Mouse (Mus musculus) lung, postnatal 10 days (tissue): ENCODE measurements at regions not wholly inside any gene's neighbourhood (a gene's known extent, or its start where the extent isn't known, plus 50 kb on each side); places are given as distances from the start of the nearest gene placed in this dataset.

Experiments used
- DNase-seq: peaks from one replicate; pipeline ENCODE4 v3.0.0; 2021

DNA sequence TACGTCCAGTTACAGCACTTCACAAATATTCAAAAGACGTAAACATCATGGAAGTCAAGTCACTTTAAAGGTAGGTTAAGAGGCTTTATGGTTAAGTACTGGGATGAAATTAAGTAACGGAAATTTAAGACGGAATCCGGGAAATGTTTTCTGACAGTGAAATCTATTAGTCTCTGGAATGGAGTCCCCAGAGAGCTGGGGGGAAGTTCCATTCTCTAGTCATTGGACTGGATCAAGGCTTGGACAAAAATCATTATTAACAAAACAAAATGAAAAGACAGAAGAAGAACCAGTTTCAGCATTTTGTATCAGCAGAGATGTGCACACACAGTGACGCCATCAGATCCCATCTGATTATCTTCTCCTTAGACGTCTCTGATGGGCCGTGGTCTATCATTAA, 337.8 kb upstream of the Pmfbp1 start:
- no peak for DNase-seq

DNA sequence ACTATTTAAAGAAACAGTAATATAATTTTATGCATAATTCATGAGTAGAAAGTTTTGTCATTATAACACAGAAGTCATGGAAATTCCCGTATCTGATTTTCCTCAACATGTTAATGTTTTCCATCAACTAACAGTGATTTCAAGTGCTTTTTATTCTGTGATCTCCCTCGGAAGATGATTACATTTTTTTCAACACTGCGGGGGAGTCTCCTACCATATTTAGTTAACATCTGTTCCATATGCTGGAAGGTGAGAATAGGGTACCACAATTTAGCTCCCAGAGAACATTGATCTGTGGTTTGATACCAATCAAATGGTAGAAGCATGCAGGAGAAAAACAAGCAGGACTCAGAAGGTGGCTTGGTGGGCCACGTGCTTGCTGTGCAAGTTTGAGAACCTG, 321.1 kb upstream of the Pmfbp1 start:
- DNase-seq, result no peak

DNA sequence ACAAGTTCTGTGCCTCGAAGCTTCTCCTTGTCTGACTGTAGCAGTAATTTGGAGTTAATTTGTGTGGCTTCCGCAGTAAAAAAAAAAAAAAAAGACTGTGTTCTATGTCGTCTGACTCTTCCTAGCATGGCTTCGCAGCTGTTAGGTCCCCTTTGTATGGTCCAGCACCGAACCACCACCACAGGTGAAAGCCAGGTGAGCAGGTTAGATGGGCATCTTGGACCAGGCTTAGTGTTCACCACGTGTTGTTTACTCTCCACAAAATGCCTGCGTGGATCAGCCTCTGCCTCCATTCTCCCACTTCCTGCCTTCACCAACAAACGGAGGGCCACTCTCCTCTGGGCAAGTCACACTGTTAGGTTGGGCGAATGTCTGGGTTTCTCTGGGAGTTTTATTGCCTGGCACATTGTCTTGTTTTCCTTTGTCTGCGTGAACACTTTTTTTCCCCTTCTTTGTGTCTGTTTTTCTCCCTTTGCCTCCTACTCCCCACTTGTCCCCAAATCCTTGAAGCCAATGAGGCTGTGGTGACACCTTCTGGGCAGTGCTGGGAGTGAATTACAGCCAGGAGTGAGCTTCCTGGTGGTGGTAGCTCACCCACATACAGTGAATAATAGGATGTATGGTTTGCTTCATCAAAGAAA, 308.1 kb upstream of the Pmfbp1 start:
- peak; percentile 88 for DNase-seq

DNA sequence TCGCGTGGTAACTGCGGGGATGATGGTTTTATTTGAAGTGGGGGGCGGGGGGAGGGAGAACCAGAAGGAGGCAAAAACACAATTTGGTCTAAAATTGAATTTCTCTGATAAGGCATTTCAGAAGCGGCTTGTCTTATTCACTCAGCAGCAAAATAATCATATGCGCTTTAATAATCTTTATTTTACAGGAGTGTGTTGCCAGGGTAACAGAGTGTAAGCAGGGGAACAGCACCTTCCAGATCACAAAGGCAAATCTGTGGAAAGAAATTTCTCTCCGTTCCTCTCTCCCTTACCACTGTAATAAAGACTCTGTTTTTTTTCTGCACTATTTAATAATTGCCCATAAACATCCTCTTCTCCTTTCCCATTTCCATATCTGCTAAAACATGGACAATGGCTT, 306.2 kb upstream of the Pmfbp1 start:
- DNase-seq, result no peak

DNA sequence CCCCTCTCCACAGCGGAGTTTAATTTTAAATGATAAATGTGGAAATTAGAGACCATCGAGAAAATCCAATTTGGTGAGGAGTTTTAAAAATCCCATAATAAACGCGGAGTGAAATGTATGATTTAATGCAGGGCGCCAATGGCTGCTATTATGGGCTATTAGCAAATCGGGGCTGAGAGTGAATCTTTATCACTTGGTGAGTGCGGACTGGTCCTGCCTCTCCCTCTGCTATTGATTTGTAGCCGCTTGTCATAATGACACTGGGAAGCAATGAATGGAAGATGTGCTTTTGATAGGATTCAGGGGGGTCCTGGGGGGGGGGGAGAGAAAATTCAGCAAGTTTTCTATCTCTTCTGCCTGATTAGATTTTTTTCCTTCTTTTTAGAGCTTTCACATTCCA, 279.6 kb upstream of the Pmfbp1 start:
- DNase-seq, result no peak

DNA sequence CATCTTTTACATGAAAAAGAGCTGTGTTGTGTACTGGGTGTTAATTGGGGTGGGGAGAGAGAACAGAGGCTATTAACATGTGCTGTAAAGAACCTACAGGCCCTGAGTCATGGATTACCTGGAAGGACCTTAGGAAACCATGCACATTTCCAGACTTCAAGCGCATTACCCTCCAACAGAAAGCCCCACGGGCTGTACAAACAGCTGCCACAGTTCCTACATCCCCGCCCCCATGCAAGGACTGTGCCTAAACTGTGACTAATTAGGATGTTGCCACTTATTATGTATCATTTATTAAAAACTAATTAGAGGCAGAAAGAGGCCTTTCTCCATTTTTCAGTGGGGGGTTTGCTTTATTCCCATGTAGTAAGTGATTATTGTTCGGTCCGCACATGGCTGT, 277.5 kb upstream of the Pmfbp1 start:
- no peak for DNase-seq

DNA sequence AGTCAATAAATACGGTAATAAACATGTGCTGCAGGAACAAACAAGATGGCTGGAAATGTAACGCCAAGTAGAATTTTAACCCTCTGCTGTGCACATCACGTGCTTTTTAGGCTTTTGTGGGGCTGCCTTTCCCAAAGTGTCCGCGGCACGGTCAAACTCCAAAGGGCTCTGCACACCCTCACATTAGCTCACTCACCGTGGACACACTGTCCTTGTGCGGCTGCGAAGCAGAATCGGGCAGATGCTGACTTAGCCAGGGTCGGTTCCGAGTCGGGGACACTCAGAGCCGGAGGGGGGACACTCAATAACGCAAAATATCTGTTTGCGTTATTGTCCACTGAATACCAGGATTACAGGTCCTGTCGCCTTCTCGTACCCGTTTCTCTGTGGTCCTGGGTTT, 276.5 kb upstream of the Pmfbp1 start:
- no peak for DNase-seq

DNA sequence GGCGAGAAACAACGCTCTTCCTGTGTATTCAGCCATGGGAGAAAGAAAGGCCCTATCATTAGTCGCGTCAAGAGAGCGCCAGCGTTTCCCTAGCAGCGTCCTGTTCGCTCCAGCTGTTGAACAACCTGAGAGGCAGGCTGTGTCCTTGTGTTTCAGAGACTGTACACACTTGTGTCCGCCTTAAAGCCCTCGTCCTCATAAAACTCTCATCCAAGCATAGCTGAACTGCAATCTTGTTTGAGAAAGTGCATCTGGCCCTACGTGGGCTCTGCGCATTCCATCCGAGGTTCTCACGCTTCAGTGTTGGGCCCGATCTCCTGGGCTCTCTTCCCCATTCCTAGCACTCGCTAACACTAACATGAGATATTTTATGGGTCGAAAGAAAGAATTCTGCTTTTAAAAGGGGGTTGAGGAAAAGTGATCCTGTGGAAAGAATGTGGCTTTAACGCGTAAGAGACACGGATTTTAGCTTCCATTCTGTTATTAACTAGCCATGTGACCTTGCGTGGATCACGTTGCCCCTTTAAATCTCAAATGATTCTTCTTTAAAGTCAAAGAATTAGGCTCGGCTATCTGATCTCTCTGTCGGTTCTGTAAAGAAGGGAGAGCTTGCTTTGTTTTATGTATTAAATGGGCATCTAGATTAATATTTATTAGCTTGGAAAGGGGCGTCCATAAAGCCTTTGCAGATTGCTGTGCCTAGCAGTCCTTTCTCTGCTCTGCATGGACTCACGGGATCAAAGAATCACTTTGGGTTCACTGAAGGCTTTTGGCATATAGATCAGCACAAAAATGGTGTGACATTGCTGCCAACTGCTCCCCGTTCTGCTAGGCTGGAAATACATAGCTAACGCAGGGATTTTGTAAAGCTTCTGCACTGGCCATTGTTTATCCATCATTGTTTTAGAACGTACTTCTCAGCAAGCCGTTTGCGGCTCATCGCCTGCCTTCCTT, 261.3 kb upstream of the Pmfbp1 start:
- no peak for DNase-seq

DNA sequence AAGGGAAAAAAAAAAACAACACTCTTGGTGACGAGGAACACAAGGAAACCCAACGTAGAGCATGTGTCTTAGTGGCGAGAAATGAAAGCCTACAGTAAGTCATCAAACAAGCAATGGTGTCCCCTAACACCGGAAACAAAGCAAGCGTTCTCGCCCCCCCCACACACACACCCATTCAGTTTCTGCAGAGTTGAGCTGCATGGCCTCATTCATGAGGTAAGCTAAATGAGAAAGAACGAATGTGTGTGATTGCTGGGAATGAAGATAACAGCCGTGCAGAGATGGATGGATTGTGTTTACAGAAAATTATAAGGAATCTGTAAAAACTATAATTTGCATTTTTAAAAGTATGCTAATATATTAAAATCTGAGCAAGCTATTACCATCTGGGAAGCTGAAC, 248.3 kb upstream of the Pmfbp1 start:
- DNase-seq, result no peak

DNA sequence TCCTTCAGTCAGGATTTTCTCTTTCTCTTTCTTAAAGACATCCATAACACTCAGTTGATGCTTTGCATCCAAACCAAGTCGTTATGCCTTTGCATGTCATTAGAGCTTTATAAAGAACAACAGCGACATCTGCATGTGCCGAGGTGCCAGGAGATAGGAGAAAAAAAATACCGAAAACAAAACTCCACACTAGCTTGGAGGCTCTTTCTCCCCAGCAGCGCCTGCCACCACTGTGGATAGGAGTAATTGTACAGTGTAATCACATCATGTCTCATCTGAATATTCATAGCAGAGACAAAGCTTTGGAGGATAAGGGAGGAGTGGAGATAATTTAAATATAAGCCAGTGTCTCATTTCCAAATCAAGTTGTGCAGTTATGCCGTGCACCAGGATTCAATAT, 246.0 kb upstream of the Pmfbp1 start:
- DNase-seq, result no peak

DNA sequence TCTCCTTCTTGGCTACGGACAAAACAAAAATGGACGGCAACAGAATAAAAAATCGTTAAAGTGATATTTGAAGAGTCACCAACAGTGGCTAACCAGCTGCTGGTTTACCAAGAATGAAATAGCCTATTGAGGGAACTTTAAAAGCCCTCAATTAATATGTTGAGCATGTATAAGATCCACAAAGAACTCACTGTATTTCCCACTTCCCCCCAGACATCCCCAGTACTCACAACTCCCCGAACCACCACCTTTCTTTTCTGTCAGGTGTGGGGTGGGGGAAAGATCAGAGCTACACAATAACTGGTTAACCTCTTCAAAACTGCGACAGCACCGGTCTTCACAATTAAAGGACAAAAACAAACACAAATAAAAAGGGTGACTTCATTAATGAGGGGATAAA, 245.5 kb upstream of the Pmfbp1 start:
- DNase-seq, result no peak

DNA sequence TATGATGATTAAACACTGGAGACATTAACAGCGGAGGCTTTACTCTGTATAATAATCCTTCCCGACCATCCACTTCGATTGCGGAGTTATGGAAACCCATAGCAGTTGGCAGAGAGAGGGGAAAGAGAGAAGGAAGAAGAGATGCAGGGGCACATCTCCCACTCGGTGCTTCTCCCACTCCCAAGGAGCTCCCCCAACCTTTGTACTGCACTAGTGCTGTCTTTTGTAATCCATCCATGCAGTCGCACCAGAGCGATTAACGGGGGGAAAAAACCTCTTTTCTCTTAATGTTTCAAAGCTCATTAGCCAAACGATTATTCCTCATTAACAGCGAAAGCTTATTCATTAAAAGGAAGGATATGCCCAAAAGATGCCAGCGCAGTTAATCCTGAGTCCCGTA, 244.6 kb upstream of the Pmfbp1 start:
- DNase-seq, result no peak

DNA sequence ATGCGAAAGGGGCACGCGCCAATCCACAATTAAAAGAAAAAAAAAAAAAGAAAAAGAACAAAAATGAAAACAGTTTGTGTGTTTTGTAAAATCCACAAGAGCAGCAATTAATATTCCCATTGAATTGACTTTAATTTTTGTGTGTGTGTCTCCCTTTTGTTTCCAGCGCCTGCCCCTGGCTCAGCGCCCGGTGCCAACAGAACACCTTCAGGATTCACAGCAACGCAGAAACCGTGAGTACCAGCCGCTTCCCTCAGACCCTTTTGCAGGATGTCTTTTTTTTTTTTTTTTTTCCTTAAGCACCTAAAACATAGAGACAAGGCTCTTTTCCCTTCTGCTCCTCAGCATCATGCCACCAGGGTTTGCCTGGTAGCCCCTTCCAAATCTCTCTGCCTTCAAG, 244.1 kb upstream of the Pmfbp1 start:
- DNase-seq, result no peak

DNA sequence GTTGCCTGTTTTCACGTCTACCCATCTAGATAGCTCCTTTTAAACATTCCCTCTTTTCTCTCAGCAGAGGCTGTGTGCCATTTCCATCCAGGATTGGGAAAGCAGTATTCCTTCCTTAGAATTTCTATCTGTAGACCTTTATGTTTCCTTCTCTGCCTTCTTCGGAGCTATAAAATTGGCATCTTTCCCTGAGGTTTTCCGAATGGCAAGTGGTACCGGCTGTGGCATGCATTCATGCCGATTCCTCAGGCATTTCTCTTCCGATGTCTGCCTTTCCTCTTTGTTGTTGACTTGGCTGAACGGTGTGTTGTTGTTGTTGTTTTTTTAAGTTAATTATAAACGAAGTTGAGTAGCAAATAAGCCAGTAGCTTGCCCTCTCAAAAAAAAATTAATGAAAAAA, 243.3 kb upstream of the Pmfbp1 start:
- DNase-seq, result no peak

DNA sequence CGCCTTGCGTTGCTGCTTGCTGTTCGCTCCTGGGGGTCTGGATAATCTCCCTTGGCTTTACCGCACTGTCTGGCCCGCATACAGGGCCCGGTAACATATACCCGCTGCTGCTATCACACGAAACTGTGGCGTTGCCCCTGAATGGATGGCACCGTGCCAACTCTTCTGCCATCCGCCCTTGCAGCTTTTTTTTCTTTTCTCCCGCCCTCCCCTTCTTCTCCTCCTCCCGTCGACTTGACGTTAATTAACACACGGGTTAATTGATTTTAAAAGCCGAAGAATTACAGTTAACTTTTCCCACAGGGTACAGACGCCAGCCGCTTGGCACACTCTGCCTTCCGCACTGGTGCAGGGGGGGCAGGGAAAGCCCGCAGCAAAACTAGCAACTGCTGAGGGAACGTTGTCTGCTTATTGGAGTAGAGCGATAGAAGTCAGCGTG, 242.4 kb upstream of the Pmfbp1 start:
- DNase-seq, result peak; percentile 5

DNA sequence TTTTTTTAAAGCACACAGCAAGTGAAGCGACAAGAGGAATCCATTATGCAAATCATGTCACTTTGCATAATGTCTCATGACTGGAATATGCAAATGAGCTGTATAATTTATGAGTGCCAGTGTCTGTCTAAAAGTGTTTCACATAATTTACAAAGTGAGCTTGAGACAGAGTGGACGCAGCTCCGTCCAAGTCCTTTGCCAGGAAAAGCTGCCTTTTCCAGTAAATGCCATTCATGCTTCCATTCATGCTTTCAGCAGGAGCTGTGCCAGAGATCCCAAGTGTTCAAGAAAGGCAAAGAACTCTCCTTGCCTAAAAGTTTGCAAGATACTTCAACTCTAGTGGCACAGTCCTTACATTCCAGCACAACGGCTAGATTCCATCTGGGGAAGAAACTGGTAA, 241.4 kb upstream of the Pmfbp1 start:
- DNase-seq, result peak; percentile 12

DNA sequence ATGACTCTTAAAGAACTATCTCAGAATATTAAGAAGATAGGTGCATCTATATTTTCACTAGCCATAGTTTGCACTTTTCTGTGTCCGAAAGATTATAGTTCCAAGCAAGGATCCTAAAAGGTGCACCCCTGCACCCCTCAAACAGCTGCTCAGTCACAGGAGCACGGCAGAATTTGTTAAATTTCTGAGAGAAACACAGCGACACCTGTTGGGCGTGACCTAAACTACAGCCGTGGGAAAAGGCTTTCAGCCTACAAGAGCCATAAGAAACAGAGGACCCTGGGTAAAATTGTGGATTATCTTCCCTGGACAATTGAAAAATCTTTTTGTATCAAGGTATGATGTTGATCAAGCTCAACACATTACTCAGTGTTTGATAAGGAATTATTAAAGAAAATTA, 214.7 kb upstream of the Pmfbp1 start:
- peak; percentile 38 for DNase-seq

DNA sequence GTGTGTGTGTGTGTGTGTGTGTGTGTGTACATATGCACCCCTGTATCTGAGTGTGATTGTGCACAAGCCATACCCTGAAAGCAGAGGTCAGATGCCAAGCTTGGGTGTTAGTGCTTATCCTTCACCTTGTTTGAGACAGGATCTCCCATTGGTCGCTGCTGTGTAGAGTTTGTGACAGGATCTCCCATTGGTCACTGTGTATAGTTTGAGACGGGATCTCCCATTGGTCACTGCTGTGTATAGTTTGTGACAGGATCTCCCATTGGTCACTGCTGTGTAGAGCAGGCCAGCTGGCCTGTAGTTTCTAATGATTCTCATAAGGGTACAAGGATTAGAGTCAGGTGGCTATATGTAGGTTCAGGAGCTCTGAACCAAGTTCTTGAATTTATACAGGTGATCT, 213.3 kb upstream of the Pmfbp1 start:
- no peak for DNase-seq

DNA sequence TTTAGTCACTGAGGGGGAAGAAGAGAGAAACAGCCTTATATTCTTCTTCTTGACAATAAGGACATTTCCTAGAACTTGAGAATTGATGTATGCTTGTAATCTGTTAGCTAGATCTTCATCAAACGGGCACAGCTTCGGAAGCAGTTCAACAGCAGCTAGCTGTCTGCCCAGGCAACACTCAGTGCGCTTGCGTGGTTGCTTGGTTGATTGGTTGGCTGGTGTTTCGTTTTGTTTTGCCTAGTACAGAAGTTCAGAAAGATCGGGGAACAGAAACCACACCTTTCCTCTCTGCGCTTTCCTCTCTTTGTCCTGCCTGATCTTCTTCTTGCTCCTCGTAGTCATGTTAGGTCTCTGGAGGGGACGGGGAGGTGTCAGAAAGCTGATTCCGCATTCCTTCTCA, 212.2 kb upstream of the Pmfbp1 start:
- DNase-seq, result no peak

DNA sequence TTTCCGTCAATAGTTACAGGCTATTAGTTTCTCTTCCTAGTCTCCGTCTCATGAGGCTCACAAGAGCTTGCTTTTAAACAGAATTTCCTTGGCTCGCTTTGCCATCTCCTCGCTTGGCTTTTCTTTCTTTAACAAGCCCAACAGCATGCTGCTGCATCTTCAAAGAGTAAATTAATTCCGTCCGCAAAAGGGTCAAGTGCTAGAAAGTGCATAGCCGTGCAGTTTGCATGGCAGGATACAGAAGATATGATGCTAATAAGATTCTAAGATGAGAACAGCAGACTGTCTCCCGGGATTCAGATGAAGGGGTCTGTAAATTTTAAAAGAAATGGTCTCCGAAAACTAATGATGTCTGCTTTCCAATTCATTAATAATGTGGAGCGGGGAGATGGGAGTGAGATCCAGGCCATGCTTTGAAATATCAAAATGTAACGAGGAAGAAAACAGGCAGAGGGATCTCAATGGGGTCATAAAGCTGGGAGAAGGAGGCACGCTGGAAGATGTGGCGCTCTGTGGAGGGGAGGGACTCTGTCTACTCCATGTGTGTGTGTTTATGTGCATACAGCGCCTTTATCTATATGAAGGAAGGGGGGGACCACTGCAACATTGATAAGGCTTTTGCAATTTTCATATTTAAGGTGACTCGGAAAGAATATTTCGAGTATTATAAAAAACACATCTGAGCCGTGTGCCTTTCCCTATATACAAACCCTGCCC, 183.0 kb upstream of the Pmfbp1 start:
- no peak for DNase-seq

DNA sequence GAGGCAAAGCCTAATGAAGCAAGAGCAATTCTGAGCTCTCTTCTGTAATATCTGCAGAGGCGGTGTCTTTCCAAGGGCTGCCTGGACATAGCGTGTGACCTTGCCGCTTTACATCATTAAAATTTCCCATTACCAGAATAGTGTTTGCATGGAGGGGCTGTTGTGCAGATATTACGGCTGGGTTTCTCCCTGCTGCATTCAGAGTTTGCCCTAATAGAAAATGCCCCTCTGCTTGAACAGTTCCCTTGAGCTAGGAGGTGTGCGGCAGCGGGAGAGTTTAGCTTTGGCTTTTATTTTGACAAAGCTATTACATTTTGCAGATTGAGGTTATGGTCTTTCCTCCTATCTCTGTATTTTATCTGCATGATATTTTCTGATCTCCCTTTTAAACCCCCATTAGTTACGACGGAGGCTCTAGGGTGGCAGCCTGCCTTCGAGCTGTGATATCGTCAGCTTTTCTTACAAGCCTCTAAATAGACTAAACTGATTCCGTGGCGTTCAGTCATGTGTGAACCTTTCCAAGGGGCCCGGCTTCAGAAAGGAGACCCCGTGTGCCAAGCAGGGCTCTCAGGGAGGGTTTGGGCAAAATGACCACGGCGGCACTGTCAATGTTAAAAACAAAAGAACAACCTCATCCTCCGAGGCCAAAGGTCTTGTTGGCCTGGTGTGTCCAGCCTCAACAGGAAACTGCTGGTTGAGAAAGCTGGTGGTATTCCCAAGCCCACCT, 182.2 kb upstream of the Pmfbp1 start:
- no peak for DNase-seq

DNA sequence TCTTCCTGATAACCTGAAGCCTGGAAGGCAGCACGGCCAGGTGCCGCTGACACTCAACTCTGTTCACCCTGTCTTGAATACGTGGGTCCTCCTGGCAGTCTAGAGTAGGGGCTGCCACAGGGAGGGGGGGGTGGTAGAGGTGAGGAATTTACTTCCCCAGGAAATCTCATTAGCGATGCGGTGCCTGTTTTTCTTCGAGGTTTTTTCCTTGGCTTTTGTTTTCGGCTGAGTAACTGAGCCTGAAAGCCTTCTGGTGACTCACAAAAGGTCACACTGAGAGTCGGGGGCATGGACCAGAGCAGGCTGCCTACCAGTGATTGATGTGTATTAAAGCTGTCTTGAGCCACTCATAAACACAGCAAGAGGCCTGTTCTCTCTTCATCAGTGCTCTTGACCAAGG, 181.1 kb upstream of the Pmfbp1 start:
- peak; percentile 5 for DNase-seq

DNA sequence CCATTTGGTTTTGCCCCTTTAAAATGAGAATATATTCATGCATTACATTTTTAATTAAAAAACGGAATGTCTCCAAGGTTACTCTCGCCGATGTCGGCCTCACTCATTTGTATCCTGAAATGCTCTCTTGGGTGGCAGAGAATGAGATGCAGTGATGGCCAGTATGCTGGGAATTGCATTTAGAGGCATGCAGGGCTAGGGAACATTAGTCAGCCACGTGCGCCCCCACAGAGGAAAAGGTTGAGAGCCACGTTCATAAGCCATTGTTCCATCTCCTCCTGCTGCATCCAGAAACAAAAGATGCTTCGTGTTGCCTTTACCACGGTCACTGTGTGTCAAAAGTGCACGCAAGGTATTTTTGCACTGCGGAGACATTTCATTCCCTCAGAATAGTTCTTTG, 172.9 kb upstream of the Pmfbp1 start:
- no peak for DNase-seq
